Mouse (Mus musculus) testis, postnatal 10 days (tissue): ENCODE results near the gene Gcm2.
A peak's percentile ranks its signal among the peaks of the same experiment; 100 is the strongest.

ENCODE experiments used
- DNase-seq: peaks from one replicate; pipeline ENCODE4 v3.0.0; 2021; ENCODE audit warnings: low spot score

The Gcm2 gene

DNA sequence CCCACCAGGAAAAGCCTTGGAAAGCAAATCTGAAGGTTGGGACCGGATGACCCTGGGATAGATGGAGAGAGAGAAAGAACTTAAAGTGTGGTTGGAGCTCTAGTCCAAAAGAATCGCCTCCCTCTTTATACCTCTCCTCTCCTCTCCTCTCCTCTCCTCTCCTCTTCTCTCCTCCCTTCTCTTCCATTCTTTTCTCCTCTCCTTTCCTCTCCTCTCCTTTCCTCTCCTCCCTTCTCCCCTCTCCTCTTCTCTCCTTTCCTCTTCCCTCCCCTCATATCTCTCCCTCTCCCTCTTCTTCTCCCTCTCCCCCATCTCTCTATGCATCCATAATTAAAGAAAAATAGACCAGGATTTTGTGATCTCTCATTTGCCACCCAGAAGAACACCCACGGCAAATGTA lies at the start of gene Gcm2:
Gcm2 (minus strand) TSS at position 101 of the 400 bp plus-strand sequence.
- DNase-seq = no peak

DNA sequence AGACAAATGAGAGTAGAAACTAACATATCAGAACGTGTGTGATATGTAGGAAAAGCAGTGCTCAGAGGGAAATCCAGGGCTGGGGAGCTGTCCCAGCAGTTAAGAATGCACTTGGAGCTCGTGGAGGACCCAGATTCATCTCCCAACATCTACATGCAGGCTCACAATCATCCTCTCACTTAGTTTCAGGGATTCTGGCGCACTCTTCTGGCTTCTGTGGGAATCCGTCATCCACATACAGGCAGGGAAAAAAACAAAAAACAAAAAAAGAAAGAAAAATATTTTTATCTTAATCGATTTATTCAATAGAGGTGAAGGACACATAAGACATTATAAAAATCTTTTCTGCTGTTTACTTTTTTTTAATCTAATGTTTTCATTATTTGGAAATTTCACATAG lies 47.6 kb upstream of the Gcm2 start:
- no peak for DNase-seq

DNA sequence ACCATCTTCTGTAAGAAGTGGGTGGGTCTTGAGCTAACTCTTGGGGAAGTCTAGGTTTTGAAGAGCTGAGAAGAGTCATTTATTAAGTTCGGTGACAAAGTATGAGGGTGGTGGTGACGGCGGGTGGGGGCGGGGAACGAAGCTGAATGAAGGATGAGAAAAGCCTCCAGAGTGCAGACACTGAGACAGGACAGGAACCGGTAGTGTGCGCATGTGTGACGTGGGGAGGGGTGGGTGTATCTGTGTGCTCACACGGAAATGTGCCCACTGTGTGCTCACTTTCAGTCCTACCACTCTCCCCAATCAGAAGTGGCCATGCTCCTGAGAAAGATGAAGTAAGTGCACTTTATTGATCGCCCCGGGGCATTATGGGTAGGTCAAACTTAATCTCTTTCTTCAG lies 42.3 kb upstream of the Gcm2 start:
- DNase-seq = no peak

DNA sequence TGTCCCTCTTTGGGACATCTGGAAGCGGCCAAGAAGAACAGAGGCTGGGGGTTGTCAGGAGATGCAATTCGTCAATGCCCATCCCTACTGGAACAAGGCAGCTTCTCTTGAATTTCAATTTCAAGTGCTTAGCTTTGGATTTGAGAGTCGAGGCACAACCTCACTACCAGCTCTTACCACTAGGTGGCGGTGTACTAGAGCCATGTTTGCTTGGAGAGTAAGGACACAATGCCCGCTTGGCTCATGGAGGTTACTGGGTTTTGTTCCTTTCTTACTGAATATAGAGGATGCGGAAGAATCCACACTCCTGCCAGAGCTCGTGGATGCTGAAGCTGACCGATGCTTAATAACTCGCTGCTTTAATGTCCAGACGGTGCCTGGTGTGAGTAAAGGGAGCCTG lies 35.4 kb upstream of the Gcm2 start:
- DNase-seq = peak; percentile 73

DNA sequence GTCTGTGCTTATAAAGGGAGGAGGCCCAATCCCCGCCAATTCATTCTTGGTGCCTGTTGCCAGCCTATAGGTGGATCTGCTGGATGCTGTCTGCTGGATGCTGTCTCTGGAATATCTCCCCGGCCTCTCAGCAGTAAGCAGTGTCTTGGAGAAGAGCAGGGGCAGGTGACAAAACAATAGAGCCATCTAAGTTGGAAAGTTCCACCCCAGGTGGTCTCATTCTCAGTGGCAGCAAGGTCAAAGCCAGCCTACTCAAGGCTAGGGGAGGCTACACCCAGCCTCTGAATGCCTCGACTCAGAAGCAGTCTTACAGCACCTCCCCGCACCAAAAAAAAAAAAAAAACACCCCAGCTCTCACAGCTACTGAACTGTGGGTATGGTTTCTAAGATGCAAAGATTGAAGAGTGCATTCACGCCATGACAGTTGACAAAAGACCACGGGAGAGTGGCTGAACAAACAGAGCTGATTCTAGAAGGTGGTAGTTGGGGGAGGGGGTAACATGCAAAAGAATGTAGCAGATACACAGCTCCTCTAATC lies 34.7 kb upstream of the Gcm2 start:
- no peak for DNase-seq

DNA sequence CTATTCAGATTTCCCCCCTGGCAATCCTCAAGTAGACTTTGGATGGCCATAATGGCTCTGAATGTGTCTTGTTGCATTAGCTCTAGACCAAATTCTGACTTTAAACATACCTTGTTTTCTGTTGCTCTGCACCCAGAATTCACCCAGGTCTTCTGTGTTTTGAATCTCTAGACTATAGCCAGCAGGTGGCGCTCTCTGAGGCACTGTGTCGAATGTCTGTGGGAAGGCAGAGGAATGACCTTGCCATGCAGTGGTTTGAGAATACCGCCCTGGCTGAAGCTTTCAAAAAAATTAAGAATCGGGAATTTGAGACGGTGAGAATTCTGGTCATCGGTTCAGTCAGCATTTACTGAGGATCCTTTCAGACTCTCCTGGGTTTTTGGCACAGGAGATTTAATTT lies 24.1 kb upstream of the Gcm2 start:
- DNase-seq = peak; percentile 85

DNA sequence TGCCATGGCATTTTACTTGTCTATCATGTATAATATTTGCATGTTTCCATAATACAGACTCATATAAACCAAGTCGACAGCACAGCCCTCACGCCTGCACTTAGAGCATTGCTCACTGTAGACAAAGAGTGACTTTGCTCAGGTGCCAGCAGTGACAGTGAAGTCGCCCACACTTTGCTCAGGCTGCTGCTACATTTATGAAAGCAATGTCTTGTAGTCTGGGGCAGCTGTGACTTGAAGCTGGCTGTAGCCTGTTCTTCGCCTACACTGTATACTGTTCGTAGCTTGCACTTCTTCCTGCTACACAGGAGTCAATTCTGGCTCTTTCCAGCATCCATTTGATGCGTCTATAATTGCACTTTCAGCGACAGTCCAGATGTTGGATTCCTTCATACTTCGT lies 18.2 kb upstream of the Gcm2 start:
- no peak for DNase-seq

DNA sequence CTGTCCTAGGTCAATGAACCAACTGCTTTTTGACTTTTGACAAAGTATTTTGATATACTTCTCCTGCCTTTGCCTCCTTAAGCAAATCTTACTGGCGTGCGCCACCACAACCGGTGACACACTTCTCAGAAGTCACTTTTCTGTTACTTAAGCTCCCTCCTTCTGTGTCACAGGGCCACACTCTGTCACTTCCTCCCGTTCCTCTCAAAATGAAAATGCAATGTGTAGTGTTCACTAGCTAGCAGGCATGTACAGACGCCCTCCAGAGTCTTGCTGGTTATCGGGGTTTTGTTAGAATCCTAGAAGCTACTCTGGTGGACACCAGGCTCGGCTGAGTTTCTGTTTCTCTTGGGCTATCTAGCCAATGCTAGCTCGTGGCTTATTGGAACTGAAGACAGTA lies 17.5 kb upstream of the Gcm2 start:
- DNase-seq = no peak

DNA sequence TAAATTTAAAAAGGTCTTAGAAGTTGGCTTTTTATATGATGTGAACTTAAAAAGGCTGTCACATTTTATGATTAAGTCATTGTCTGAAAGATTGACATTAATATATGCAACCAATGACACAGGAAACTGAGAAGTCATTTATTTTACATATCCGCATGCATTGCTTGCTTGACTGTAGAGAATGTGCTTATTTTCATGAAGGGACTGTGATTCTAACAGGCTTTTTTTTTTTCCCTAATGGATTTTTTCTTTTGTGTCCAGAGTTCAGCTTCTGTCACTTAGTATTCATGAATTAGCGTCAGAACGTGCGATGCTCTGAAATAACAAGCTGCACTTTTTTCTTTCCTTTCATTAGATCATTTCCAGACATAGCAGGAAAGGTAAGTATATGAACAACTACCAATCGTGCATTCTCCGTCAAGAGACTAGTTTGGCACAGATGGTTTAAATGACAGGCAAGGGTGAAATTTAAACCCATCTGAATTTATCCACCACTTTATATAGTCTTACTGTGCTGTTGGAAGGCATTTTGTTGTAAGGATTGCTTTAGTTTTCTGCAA lies 12.9 kb upstream of the Gcm2 start:
- DNase-seq = no peak

DNA sequence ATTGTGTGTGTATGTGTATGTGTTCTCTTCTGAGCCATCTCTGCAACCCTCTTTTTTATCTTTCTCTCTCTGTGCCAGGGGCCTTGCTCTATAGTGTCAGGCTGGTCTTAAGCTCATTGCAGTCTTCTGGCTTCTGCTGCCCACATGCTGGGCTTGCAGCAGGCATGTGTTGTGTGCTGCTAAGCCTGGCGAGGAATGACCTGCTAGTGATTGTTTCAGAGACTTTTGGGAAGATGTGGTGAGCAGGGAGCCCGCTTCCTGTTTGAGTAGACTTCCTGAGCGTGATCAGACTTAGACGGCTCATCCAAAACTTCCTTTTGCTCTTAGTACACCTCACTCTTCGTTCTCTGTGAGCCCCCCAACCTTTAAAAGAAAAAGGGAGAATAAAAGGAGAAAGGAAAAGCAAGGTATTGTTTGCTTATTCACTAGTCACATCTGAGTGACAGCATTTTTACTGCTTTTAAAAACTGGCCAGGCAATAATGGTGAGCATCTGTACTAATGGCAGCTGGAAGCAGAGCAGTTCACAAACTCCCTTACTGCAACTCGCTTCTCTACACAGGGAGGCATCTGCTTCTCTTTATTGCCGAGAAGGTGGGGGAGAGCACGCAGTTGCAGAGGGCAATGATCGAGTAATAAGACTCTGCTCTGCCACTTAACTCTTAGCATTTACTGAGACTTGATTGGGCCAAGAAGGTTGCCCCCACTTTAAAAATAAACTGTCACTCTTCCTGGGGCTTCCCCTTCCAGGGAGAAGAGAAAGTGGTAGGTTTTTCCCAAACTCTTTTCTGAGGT lies 8.5 kb upstream of the Gcm2 start:
- no peak for DNase-seq

DNA sequence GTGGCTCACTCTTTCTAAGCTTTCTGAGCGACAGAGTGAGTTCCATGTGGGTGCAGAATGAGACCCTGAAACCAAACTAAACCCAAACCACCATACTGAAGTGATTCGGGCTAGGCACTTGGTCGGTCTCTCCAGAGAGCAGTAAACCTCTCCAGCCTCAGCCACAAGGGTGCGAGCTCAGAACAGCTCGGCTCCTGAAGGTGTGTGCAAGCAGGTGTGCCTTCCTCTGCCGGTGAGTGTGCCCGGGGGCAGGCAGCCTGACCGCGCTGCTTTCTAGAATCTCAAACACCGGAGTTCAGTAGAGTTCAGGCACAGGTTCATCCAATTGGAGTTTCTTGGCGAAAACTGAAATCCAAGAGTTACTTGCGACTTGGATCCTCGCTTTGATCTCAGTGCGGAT lies 3.1 kb upstream of the Gcm2 start, which contains the start of gene Sycp2l:
Sycp2l (plus strand) TSS at position 368 of the 400 bp plus-strand sequence.
- no peak for DNase-seq

DNA sequence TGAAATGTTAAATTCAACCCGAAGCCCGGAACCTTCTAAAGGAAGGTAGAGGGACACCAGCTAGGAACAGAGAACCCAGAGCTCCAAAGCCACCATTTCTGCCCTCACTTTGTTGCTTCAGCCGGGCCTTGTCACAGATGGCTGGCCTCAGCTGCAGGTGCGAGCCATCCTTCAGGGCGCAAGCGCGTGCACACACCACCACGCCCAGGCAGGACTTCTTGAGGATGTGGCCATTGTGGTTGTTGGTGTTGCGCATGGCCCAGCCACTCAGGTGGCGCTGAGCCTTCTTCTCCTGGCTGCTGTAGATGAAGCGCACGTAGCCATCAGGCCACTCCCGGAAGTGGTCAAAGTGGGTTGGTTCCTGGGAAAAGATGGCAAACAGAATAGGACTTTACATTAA lies 5.3 kb downstream of the Gcm2 start:
- no peak for DNase-seq

DNA sequence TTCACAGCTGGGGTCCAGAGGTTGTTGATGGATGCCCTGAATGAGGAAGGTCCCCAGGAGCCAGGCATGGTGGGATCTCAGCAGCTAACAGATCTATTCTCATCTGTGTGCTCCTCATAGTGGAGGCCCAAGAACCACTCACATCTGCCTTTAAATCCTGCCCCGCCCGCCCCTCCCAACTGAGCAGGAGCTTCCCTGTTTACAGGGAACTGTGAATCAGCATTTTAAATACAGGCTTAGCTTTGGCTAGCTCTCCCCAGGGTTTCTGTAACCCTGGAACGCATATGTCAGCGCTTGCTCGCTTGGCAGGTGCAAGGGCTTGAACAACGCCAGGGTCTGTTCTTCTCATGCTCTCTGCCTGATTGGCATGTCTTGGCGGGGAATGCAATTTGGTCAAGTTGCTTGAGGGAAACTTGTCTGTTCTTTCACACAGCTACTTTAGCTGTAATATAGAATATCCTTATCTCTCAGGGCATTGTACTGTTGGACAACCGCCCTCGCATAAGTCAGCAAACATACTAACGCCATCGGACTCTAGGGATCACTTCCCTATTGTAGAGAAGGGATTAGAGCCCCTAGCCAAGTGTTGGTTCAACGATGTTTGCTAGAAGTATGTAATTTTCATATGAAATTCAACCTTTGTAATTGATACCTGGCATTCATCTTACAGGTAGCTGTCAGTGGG lies 6.9 kb downstream of the Gcm2 start:
- no peak for DNase-seq

DNA sequence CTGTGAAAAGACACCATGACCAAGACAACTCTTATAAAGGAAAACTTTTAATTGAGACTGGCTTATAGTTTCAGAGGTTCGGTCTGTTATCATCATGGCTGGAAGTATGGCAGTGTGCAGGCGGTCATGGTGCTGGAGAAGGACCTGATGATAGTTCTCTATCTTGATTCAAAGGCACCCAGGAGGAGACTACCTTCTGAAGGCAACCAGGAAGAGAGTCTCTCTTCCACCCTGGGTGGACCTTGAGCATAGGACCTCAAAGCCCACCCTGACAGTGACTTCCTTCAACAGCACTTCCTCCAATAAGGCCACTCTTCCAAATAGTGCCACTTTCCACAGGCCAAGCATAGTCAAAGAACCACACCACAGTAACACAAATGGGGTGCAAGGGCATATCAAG lies 10.8 kb downstream of the Gcm2 start:
- DNase-seq = no peak

DNA sequence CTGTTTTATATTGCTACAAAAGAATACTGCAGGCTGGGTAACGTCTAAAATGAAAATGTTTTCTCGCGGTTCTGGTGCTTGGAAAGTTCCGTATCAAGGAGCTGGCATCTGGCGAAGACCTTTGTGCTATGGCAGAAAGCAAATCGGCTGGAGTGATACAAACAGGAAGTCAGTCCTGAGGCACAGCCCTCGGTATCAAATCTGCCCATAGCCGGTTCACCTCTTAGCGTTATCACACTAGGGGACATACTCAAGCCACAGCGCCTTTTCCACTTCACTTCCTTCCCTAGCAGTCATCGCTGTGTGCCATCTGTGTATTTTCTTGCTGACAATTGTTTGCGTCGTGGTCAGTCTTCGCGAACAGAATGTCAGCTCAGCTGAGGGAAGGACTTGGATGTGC lies 12.5 kb downstream of the Gcm2 start:
- DNase-seq = no peak

DNA sequence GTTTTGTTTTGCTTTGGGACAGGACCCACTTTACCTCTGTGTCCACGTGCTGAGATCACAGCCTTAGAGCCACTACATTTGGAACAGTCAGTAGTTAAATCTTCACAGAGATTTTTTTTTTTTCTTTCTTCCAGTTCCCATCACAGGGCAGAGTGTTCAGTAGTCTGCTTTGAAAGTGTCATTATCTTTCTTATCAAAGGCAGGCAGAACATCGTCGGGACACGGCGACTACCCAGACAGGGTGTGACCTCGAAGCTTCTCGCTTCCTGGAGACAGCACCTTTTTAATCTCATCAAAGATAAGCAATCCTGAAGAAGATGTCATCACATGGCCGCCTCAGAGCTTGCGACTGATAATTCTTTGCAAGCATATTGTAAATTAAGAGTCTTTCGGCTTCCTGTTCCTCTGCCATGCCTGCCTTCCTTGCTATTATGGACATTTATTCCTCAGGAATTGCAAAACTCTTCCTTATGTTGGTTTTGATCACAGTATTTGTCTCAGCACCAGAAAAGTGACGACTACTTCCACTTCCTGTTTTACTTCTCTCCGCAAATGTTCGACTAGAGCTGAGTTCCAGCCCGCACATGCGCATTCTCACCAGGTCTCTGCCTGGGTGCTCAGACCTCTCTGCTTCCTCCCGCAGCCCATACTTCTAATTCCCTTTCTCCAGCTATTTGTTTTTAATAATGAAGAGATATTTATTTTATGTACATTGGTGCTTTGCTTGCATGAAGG lies 13.3 kb downstream of the Gcm2 start:
- no peak for DNase-seq

DNA sequence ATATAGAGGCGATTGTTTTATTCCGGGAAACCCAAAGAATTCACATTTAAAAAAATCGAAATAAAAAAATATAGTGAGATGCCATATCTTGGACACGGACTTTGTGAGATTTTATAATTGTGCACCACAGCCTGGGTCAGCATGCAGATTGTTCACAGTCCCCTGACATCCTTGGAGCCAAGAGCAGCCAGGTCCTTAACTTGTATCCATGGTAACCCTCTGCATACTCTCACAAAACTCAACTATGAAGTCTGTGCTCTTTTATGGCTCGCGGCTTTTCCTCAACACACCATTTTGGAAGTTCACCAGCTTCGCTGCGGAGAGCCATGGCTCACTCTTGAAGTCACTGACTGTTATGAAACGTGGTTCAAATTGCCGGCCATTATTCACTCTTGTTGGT lies 16.7 kb downstream of the Gcm2 start:
- DNase-seq = no peak

DNA sequence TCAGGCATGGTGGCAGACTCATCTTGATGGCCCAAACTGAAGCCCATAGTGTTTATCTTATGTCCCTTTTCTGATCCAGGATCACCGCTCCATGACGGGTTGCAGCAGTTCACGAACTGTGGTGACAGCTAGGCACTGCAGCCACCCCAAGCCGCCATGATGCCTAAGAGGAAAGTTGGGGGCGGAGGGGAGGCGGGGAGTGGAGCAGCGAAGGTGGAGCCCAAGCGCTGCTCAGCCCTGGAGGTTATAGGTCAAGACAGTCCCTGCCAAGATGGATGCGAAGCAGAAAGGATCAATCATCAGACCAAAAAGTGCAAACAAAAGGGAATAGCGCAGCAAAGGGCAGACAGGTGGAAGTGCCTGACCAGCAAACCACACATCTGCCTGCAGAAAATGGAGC lies 19.6 kb downstream of the Gcm2 start:
- DNase-seq = no peak

DNA sequence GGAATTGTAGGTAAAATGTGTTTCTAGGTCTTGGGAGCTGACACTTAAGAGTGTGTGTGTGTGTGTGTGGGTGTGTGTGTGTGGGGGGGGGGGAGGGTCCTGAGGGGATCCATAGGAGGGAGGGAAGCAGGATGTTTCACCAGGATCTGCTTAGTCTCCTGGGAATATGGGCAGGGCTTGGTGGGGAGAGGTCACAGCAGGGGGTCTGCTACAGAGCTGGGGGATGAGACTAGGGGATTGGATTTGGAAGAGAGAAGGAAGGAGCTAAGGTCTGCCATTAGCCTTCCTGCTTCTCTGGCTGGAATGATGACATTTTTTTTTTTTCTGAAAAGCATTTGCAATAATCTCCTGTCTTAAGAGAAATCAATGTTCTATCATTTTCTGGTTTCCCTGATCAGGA lies 22.1 kb downstream of the Gcm2 start:
- no peak for DNase-seq

DNA sequence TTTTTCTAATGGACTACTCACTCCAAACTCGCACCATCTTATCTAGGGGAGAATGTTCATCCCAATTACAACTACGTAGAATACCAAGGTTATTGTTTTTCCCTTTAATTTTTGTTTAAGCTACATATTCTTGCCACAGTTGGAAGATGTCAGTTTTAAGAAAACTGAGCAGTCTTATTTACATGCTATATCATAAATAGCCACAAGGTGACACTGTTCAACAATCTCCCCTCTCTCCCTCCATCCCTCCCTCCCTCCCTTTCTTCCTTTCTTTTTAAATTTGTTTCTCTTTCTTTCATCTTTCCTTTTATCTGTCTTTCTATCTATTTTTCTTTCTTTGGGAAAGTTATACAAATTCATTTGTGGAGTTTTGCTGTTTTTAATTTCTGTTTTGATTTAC lies 25.7 kb downstream of the Gcm2 start:
- DNase-seq = no peak

DNA sequence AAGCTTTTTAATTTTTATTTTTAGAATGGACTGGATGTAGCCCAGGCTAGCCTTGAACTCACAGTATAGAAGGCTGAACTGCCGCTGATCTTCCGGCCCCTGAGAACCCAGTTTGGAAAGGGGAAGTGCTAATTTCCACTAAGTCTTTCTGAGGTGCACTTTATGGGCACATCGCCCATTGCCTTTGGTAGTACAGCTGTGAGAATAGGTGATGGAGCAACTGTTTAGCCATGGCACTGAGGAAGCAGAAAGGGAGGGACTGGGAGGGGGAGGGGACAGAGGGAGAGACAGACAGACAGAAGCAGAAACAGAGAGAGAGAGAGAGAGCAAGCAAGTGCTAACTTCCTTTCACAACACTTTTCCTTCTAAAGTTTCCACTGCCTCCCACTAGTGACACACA lies 26.3 kb downstream of the Gcm2 start:
- DNase-seq = no peak

DNA sequence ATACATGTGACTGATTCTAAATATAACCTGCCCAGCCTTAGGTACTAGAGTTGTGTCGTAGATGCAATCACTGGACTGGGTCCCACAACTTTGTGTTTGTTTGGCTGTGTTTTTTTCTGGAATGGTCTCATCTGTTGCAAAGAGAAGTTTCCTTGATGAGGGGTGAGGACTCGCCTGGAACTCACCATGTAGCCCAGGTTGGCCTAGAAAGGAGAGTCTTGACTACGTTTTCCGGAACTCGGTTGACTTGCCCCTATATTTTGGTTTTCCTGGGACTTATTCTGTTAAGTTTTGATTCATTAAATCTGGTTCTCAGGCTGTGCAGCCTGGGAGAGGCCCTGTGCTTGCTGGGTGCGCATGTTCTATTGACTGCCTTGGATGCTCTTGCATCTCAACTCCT lies 30.1 kb downstream of the Gcm2 start:
- no peak for DNase-seq

DNA sequence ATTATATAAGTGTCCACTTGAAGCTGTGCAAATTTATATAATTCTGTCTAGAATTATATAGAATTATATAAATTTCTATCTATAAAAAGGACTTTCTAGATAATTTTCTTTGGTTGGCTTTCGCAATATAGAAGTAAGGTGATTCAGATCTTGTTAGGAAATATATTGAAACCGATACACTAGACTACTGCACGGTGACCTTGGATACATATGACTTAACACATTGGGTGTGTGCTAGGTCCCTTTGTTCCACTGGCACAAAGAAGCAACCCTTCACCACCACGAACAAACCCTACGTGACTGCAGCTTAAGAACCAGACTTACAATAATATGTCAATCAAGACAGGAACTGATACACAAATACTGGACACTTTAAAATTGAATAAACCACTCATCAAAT lies 31.0 kb downstream of the Gcm2 start:
- DNase-seq = no peak
